ENCODE assay signal across 8 mouse cellular contexts in genomic region chr11:88117356-88118090, GRCm38 (mm10). TPM values are rescaled to one million over a fixed set of nuclear protein-coding genes. Genes with fewer than 3 reads are reported as not detected.
DNase-seq lines count a peak whose midpoint lies in the region; TF ChIP-seq lines count a peak whose summit lies in the region.

No protein-coding gene starts in this region.

- H3K9me3 ChIP-seq in heart, embryonic 10.5 days: no peaks in the 10 kb centered on the region
- H3K9me3 ChIP-seq in midbrain, embryonic 10.5 days (replicated peaks): no peaks in the 10 kb centered on the region

- 56% methylated on average over 10 of the region's 10 CpGs for WGBS in heart, embryonic 10.5 days
- WGBS in midbrain, embryonic 10.5 days: 75% methylated on average over 10 of the region's 10 CpGs

- H3K36me3 ChIP-seq in heart, embryonic 10.5 days: 0 out of 2 replicates have a peak, but pooled peaks cover 5% of the 10 kb centered on the region
- peaks cover 6% of the 10 kb centered on the region for H3K36me3 ChIP-seq in midbrain, embryonic 10.5 days

- no peaks in the 10 kb centered on the region for H3K27me3 ChIP-seq in heart, embryonic 10.5 days (ENCODE audit: insufficient read depth, poor library complexity, severe bottlenecking)
- H3K27me3 ChIP-seq in midbrain, embryonic 10.5 days (ENCODE audit: low read depth, poor library complexity, severe bottlenecking): no peaks in the 10 kb centered on the region

- no peak for DNase-seq in left cerebral cortex, adult 2 months (ENCODE audit: extremely low spot score in 1 of 2, low spot score in 2 of 2)
- DNase-seq in left cerebral cortex, postnatal 36 days (ENCODE audit: low spot score in 2 of 2): no peak
- DNase-seq in heart, embryonic 10.5 days (ENCODE audit: low spot score): no peak
- DNase-seq in kidney, adult 8-10 months: peak; percentile 44 to 60
- DNase-seq in midbrain, embryonic 10.5 days (ENCODE audit: low spot score): no peak
- no peak for DNase-seq in left cerebral cortex, postnatal 4 days
- DNase-seq in urinary bladder, postnatal 10 days (ENCODE audit: low spot score): no peak
- DNase-seq in testis, postnatal 14 days (ENCODE audit: low spot score): no peak

- intact Hi-C loops in left cerebral cortex, adult 2 months (cut with DNase I): loop anchor here (2.0 kb wide), 1 partner anchor 45 kb away; no protein-coding TSS in a partner anchor
- intact Hi-C loops in left cerebral cortex, postnatal 36 days (cut with DNase I): loop anchor here (5.0 kb wide), 1 partner anchor 45 kb away; no protein-coding TSS in a partner anchor
- intact Hi-C loops in left cerebral cortex, postnatal 4 days (cut with DNase I): no loop called here

- H3K4me3 ChIP-seq in left cerebral cortex, adult 2 months: no peak overlapping the region
- no peak overlapping the region for H3K4me3 ChIP-seq in heart, embryonic 10.5 days
- H3K4me3 ChIP-seq in midbrain, embryonic 10.5 days: no peak overlapping the region

- no peak for TF ChIP-seq CTCF in left cerebral cortex, adult 2 months (IDR thresholded peaks at IDR 0.05)

- peaks cover 88% of the 10 kb centered on the region for H3K4me1 ChIP-seq in heart, embryonic 10.5 days
- H3K4me1 ChIP-seq in midbrain, embryonic 10.5 days: peaks cover 98% of the 10 kb centered on the region

- peak overlapping the region; percentile 70 for H3K27ac ChIP-seq in left cerebral cortex, adult 2 months
- H3K27ac ChIP-seq in heart, embryonic 10.5 days: peak overlapping the region; percentile 84
- H3K27ac ChIP-seq in midbrain, embryonic 10.5 days (replicated peaks): peak overlapping the region; percentile 96

RNA-seq across cellular contexts. Expression of gene Cuedc1, which starts 19.7 kb away (rescaled TPM):
- total RNA-seq in left cerebral cortex, adult 2 months (2021): 10 to 100 TPM; 31.4 to 31.7 TPM
- 10 to 100 TPM; 23.9 to 31.7 TPM for total RNA-seq in left cerebral cortex, postnatal 36 days (2021)
- polyA plus RNA-seq in heart, embryonic 10.5 days (2016; fragmentation: Nextera tagmentation; extraction: Ambion mirVana): 15.1 and 17.9 TPM in 2 replicates
- polyA plus RNA-seq in midbrain, embryonic 10.5 days (2016; fragmentation: Nextera tagmentation; extraction: Ambion mirVana): 26.4 and 27.2 TPM in 2 replicates
- 10 to 100 TPM; 65.4 to 69.7 TPM for total RNA-seq in left cerebral cortex, postnatal 4 days (2021)

RNA-seq across cellular contexts. Expression of gene Vezf1, which starts 49.4 kb away (rescaled TPM):
- 10 to 100 TPM; 27.8 to 28.3 TPM for total RNA-seq in left cerebral cortex, adult 2 months (2021)
- total RNA-seq in left cerebral cortex, postnatal 36 days (2021): 10 to 100 TPM; 24.4 to 26.2 TPM
- 24.2 and 34.1 TPM in 2 replicates for polyA plus RNA-seq in heart, embryonic 10.5 days (2016; fragmentation: Nextera tagmentation; extraction: Ambion mirVana)
- 70.5 and 73.9 TPM in 2 replicates for polyA plus RNA-seq in midbrain, embryonic 10.5 days (2016; fragmentation: Nextera tagmentation; extraction: Ambion mirVana)
- total RNA-seq in left cerebral cortex, postnatal 4 days (2021): 10 to 100 TPM; 35.3 to 38.2 TPM

Comparison
In these comparisons a context has a peak if more than half of its experiments do, and no peak if none do; other contexts are left out.
1. DNase-seq: peak in kidney, adult 8-10 months (2 of 2); none in left cerebral cortex, adult 2 months (0 of 2), left cerebral cortex, postnatal 36 days (0 of 2), heart, embryonic 10.5 days (single experiment), midbrain, embryonic 10.5 days (single experiment), left cerebral cortex, postnatal 4 days (single experiment), urinary bladder, postnatal 10 days (single experiment) and testis, postnatal 14 days (single experiment).
2. Peak in every context shown above with its lines, with median percentiles within 50 percentile points of each other: H3K27ac ChIP-seq.